22 mouse cellular contexts compared by ENCODE assay signal in genomic region chr7:109641963-109642362, GRCm38 (mm10).
DNase-seq lines count a peak whose midpoint lies in the region; ATAC-seq and TF ChIP-seq lines count a peak whose summit lies in the region.
"Had no signal": no experiment of that assay in that cellular context is flagged by ENCODE, and none has a peak within 500 bp of the region (broad histone marks: within the 10 kb centered on the region; RNA-seq: fewer than 3 reads in every experiment).

No protein-coding gene starts in this region.

- no peak overlapping the region for H3K9ac ChIP-seq in kidney, postnatal 0 days (ENCODE audit: low read depth, low read length)
- no peak overlapping the region for H3K9ac ChIP-seq in CH12.LX (ENCODE audit: insufficient read depth, low read depth)
- H3K9ac ChIP-seq: embryonic facial prominence, embryonic 12.5 days; hindbrain, embryonic 14.5 days; liver, embryonic 13.5 days; neural tube, embryonic 13.5 days had no signal

- H3K36me3 ChIP-seq in kidney, postnatal 0 days (ENCODE audit: insufficient read depth, low read length) = no peaks in the 10 kb centered on the region
- H3K36me3 ChIP-seq in CH12.LX (replicated peaks in 1 of 2; ENCODE audit: control insufficient read depth in 1 of 2, insufficient read depth in 1 of 2, low read length in 1 of 2) (no peaks in the 10 kb centered on the region), myocyte (ENCODE audit: control insufficient read depth, insufficient read depth) (no peaks in the 10 kb centered on the region)
- H3K36me3 ChIP-seq: embryonic facial prominence, embryonic 12.5 days; liver, embryonic 13.5 days; neural tube, embryonic 13.5 days had no signal

- H3K4me3 ChIP-seq in kidney, postnatal 0 days (replicated peaks; ENCODE audit: low read depth, low read length) = no peak overlapping the region
- H3K4me3 ChIP-seq in CH12.LX (replicated peaks in 1 of 3; ENCODE audit: low read depth in 2 of 3, low read length in 2 of 3, poor library complexity in 1 of 3) (no peak overlapping the region), myocyte (no peak overlapping the region)
- H3K4me3 ChIP-seq: embryonic facial prominence, embryonic 12.5 days; left cerebral cortex, adult 2 months; liver, embryonic 13.5 days; neural tube, embryonic 13.5 days had no signal

- TF ChIP-seq EP300 in CH12.LX (IDR thresholded peaks at IDR 0.05; ENCODE audit: low read length) = no peak

- no peak overlapping the region for H3K4me2 ChIP-seq in kidney, postnatal 0 days (ENCODE audit: low read length)
- H3K4me2 ChIP-seq in CH12.LX (ENCODE audit: insufficient read depth, low read depth, poor library complexity, severe bottlenecking) = no peak overlapping the region
- H3K4me2 ChIP-seq in myocyte (ENCODE audit: low read depth) = peak overlapping the region; percentile 52
- H3K4me2 ChIP-seq: embryonic facial prominence, embryonic 12.5 days; heart, embryonic 11.5 days; hindbrain, embryonic 14.5 days; liver, embryonic 13.5 days; midbrain, embryonic 11.5 days; neural tube, embryonic 13.5 days had no signal

- no peak for ATAC-seq in kidney, postnatal 0 days (replicated peaks; ENCODE audit: low FRiP score, low read depth)

- H3K27me3 ChIP-seq in kidney, postnatal 0 days (ENCODE audit: insufficient read depth, low read length) = no peaks in the 10 kb centered on the region
- H3K27me3 ChIP-seq in CH12.LX (replicated peaks) (no peaks in the 10 kb centered on the region), myocyte (ENCODE audit: control insufficient read depth, insufficient read depth, insufficient read length) (no peaks in the 10 kb centered on the region)
- H3K27me3 ChIP-seq: embryonic facial prominence, embryonic 12.5 days; liver, embryonic 13.5 days; neural tube, embryonic 13.5 days had no signal

- TF ChIP-seq RAD21 in CH12.LX (IDR thresholded peaks at IDR 0.05; ENCODE audit: low read depth, low read length) = no peak

- H3K79me2 ChIP-seq in CH12.LX (replicated peaks; ENCODE audit: control insufficient read depth, extremely low read depth, insufficient read depth, poor library complexity, severe bottlenecking) = no peaks in the 10 kb centered on the region
- peaks cover 74% of the 10 kb centered on the region for H3K79me2 ChIP-seq in myocyte (ENCODE audit: control insufficient read depth, insufficient read depth)

- no peak overlapping the region for H3ac ChIP-seq in myocyte (ENCODE audit: control insufficient read depth, insufficient read length)

- H3K4me1 ChIP-seq in kidney, postnatal 0 days (replicated peaks; ENCODE audit: insufficient read depth, low read length) = peaks cover 9% of the 10 kb centered on the region; the same call in 1 of the 2 replicates
- peaks cover 21 to 56% of the 10 kb centered on the region in 2 experiments for H3K4me1 ChIP-seq in CH12.LX (ENCODE audit: control insufficient read depth in 1 of 2, insufficient read depth in 2 of 2)
- H3K4me1 ChIP-seq: neural tube, embryonic 13.5 days had no signal

- in situ Hi-C loops in CH12.LX (cut with MboI; ENCODE audit: low pct_ligation_motif_present, low pct_unique_long_range_greater_than_20kb, low sequenced_read_pairs) = no loop called here

- 3% methylated on average over 1 of the region's 1 CpGs for WGBS in kidney, postnatal 0 days

- no peak for TF ChIP-seq CTCF in kidney, postnatal 0 days (IDR thresholded peaks at IDR 0.05; ENCODE audit: low read depth)
- no peak for TF ChIP-seq CTCF in CH12.LX (conservative IDR thresholded peaks at IDR 0.05 in 1 of 2, IDR thresholded peaks at IDR 0.05 in 1 of 2; ENCODE audit: low read depth in 2 of 2, low read length in 2 of 2)

- no peaks in the 10 kb centered on the region for H3K9me3 ChIP-seq in kidney, postnatal 0 days (replicated peaks; ENCODE audit: low read length)
- H3K9me3 ChIP-seq in CH12.LX (replicated peaks; ENCODE audit: low read length) = no peaks in the 10 kb centered on the region
- H3K9me3 ChIP-seq: embryonic facial prominence, embryonic 12.5 days; liver, embryonic 13.5 days; neural tube, embryonic 13.5 days had no signal

- dilution Hi-C loops in CH12.LX (cut with MboI; ENCODE audit: extremely low pct_ligation_motif_present, extremely low pct_unique_long_range_greater_than_20kb, low sequenced_read_pairs) = no loop called here

- DNase-seq in heart, adult 11 months = peak; percentile 41
- DNase-seq in heart, adult 18-20 months = no peak
- peak; percentile 72 for DNase-seq in kidney, postnatal 0 days (ENCODE audit: low spot score)
- DNase-seq in kidney, postnatal 14 days = no peak
- peak; percentile 12 for DNase-seq in CH12.LX (ENCODE audit: extremely low read depth)
- no peak for DNase-seq in spleen, postnatal 14 days (ENCODE audit: low spot score in 2 of 2)
- no peak for DNase-seq in ovary, postnatal 14 days (ENCODE audit: low spot score)
- DNase-seq: adrenal gland, postnatal 25 days; cerebellum, adult 2 months; gastrocnemius, postnatal 10 days; kidney, adult 18-20 months; liver, embryonic 13.5 days; right cerebral cortex, postnatal 25 days; thymus, adult 2 months had no signal

- TF ChIP-seq POLR2A in CH12.LX (IDR thresholded peaks at IDR 0.05; ENCODE audit: low read depth, low read length) (no peak), myocyte (IDR thresholded peaks at IDR 0.05; ENCODE audit: insufficient read length, low read depth) (no peak)

- H3K27ac ChIP-seq in kidney, postnatal 0 days = no peak overlapping the region
- H3K27ac ChIP-seq in CH12.LX (ENCODE audit: insufficient read depth, low read depth) = no peak overlapping the region
- H3K27ac ChIP-seq: embryonic facial prominence, embryonic 12.5 days; hindbrain, embryonic 14.5 days; left cerebral cortex, adult 2 months; liver, embryonic 13.5 days; macrophage; neural tube, embryonic 13.5 days had no signal

TF ChIP-seq in CH12.LX, 34 proteins besides CTCF, POLR2A, EP300 and RAD21:
- TF ChIP-seq MAFK (IDR thresholded peaks at IDR 0.05; ENCODE audit: insufficient replicate concordance, low read length) = peak; percentile 96
- no peak for TF ChIP-seq TBP (conservative IDR thresholded peaks at IDR 0.05; ENCODE audit: low read depth, low read length)
- peak; percentile 63 for TF ChIP-seq ZNF384 (IDR thresholded peaks at IDR 0.05; ENCODE audit: low read depth, low read length)

TF ChIP-seq in myocyte, 11 proteins besides CTCF, POLR2A, EP300 and RAD21:
- TF ChIP-seq USF1 (IDR thresholded peaks at IDR 0.05; ENCODE audit: low read depth) (no peak), MAX (IDR thresholded peaks at IDR 0.05; ENCODE audit: low read depth) (no peak)
TF ChIP-seq in myocyte: peak in this region for 0.

Comparison
In these comparisons a context has a peak if more than half of its experiments do, and no peak if none do; other contexts are left out.
1. DNase-seq: peak in heart, adult 11 months (single experiment), kidney, postnatal 0 days (single experiment) and CH12.LX (single experiment); none in heart, adult 18-20 months (0 of 2), kidney, postnatal 14 days (single experiment), spleen, postnatal 14 days (0 of 2) and ovary, postnatal 14 days (single experiment).